Mouse (Mus musculus): ENCODE measurements around the gene Spsb4. TPM values are rescaled to one million over a fixed set of nuclear protein-coding genes. Genes with fewer than 3 reads are reported as not detected.

Spsb4 gene
- polyA plus RNA-seq, 1 experiment: 0.05 TPM

- no peaks in the 10 kb centered on the region for H3K27me3 ChIP-seq (ENCODE audit: control insufficient read depth, insufficient read depth, low read length)
- H3K36me3 ChIP-seq (ENCODE audit: control insufficient read depth, insufficient read depth, low read length): no peaks in the 10 kb centered on the region
- no peak overlapping the region for H3K4me3 ChIP-seq (ENCODE audit: extremely low read depth, insufficient read depth, insufficient read length)
- WGBS: 90% methylated on average over 8 of the region's 8 CpGs
- no peak for DNase-seq (ENCODE audit: low read depth in 1 of 2, low spot score in 2 of 2)
- H3K4me1 ChIP-seq (ENCODE audit: control insufficient read depth, insufficient read depth, insufficient read length): peaks cover 2% of the 10 kb centered on the region; the same call in 1 of the 2 replicates
- no peak overlapping the region for H3K27ac ChIP-seq (ENCODE audit: insufficient read depth, low read length)
- TF ChIP-seq POLR2A (IDR thresholded peaks at IDR 0.05; ENCODE audit: low read depth, low read length) (no peak), CTCF (IDR thresholded peaks at IDR 0.05; ENCODE audit: extremely low read depth, insufficient read depth, insufficient read length, insufficient replicate concordance) (no peak)
Measured at GRCm38 (mm10) chr9:96932751-96933150, 85.9 kb downstream of the Spsb4 start.

GRCm38 (mm10) chr9:96923577-96924316 is 94.9 kb downstream of the Spsb4 start:
- Histone ChIP-seq H3K4me1 (ENCODE audit: control insufficient read depth, insufficient read depth, insufficient read length) (no peaks in the 10 kb centered on the region), H3K4me3 (ENCODE audit: extremely low read depth, insufficient read depth, insufficient read length) (no peak overlapping the region), H3K27ac (ENCODE audit: insufficient read depth, low read length) (no peak overlapping the region), H3K36me3 (ENCODE audit: control insufficient read depth, insufficient read depth, low read length) (no peaks in the 10 kb centered on the region), H3K27me3 (ENCODE audit: control insufficient read depth, insufficient read depth, low read length) (no peaks in the 10 kb centered on the region)
- TF ChIP-seq CTCF (IDR thresholded peaks at IDR 0.05; ENCODE audit: extremely low read depth, insufficient read depth, insufficient read length, insufficient replicate concordance) (no peak), POLR2A (IDR thresholded peaks at IDR 0.05; ENCODE audit: low read depth, low read length) (no peak)
- 74% methylated on average over 17 of the region's 17 CpGs for WGBS
- DNase-seq (ENCODE audit: low read depth in 1 of 2, low spot score in 2 of 2): no peak

- H3K4me1 ChIP-seq (ENCODE audit: control insufficient read depth, insufficient read depth, insufficient read length): no peaks in the 10 kb centered on the region
- H3K27ac ChIP-seq (ENCODE audit: insufficient read depth, low read length): no peak overlapping the region
- H3K27me3 ChIP-seq (ENCODE audit: control insufficient read depth, insufficient read depth, low read length): no peaks in the 10 kb centered on the region
- TF ChIP-seq POLR2A (IDR thresholded peaks at IDR 0.05; ENCODE audit: low read depth, low read length): no peak
- no peak for TF ChIP-seq CTCF (IDR thresholded peaks at IDR 0.05; ENCODE audit: extremely low read depth, insufficient read depth, insufficient read length, insufficient replicate concordance)
- H3K4me3 ChIP-seq (ENCODE audit: extremely low read depth, insufficient read depth, insufficient read length): no peak overlapping the region
- WGBS: 87% methylated on average over 6 of the region's 6 CpGs
- H3K36me3 ChIP-seq (ENCODE audit: control insufficient read depth, insufficient read depth, low read length): no peaks in the 10 kb centered on the region
- no peak for DNase-seq (ENCODE audit: low read depth in 1 of 2, low spot score in 2 of 2)
Measured at GRCm38 (mm10) chr9:96923119-96923518, 95.5 kb downstream of the Spsb4 start.

- no peak for TF ChIP-seq POLR2A (IDR thresholded peaks at IDR 0.05; ENCODE audit: low read depth, low read length)
- TF ChIP-seq CTCF (IDR thresholded peaks at IDR 0.05; ENCODE audit: extremely low read depth, insufficient read depth, insufficient read length, insufficient replicate concordance): peak; percentile 93; the same call in 1 of the 2 replicates
- Histone ChIP-seq H3K27ac (ENCODE audit: insufficient read depth, low read length) (no peak overlapping the region), H3K36me3 (ENCODE audit: control insufficient read depth, insufficient read depth, low read length) (no peaks in the 10 kb centered on the region), H3K4me3 (ENCODE audit: extremely low read depth, insufficient read depth, insufficient read length) (no peak overlapping the region), H3K27me3 (ENCODE audit: control insufficient read depth, insufficient read depth, low read length) (no peaks in the 10 kb centered on the region), H3K4me1 (ENCODE audit: control insufficient read depth, insufficient read depth, insufficient read length) (no peaks in the 10 kb centered on the region)
- WGBS: 38% methylated on average over 27 of the region's 27 CpGs
- peak; percentile 71 to 84 for DNase-seq (ENCODE audit: low read depth in 1 of 2, low spot score in 2 of 2)
Measured at GRCm38 (mm10) chr9:96916620-96917538, 101.8 kb downstream of the Spsb4 start.

- no peaks in the 10 kb centered on the region for H3K4me1 ChIP-seq (ENCODE audit: control insufficient read depth, insufficient read depth, insufficient read length)
- TF ChIP-seq POLR2A (IDR thresholded peaks at IDR 0.05; ENCODE audit: low read depth, low read length) (no peak), CTCF (IDR thresholded peaks at IDR 0.05; ENCODE audit: extremely low read depth, insufficient read depth, insufficient read length, insufficient replicate concordance) (no peak)
- no peak overlapping the region for H3K27ac ChIP-seq (ENCODE audit: insufficient read depth, low read length)
- no peaks in the 10 kb centered on the region for H3K27me3 ChIP-seq (ENCODE audit: control insufficient read depth, insufficient read depth, low read length)
- WGBS: 71% methylated on average over 7 of the region's 7 CpGs
- H3K4me3 ChIP-seq (ENCODE audit: extremely low read depth, insufficient read depth, insufficient read length): no peak overlapping the region
- DNase-seq (ENCODE audit: low read depth in 1 of 2, low spot score in 2 of 2): no peak
- H3K36me3 ChIP-seq (ENCODE audit: control insufficient read depth, insufficient read depth, low read length): no peaks in the 10 kb centered on the region
Measured at GRCm38 (mm10) chr9:96916076-96916475, 102.6 kb downstream of the Spsb4 start.

- Histone ChIP-seq H3K27me3 (ENCODE audit: control insufficient read depth, insufficient read depth, low read length) (no peaks in the 10 kb centered on the region), H3K36me3 (ENCODE audit: control insufficient read depth, insufficient read depth, low read length) (no peaks in the 10 kb centered on the region), H3K4me3 (ENCODE audit: extremely low read depth, insufficient read depth, insufficient read length) (no peak overlapping the region), H3K27ac (ENCODE audit: insufficient read depth, low read length) (no peak overlapping the region), H3K4me1 (ENCODE audit: control insufficient read depth, insufficient read depth, insufficient read length) (no peaks in the 10 kb centered on the region)
- TF ChIP-seq CTCF (IDR thresholded peaks at IDR 0.05; ENCODE audit: extremely low read depth, insufficient read depth, insufficient read length, insufficient replicate concordance) (no peak), POLR2A (IDR thresholded peaks at IDR 0.05; ENCODE audit: low read depth, low read length) (no peak)
- WGBS: 84% methylated on average over 6 of the region's 6 CpGs
- no peak for DNase-seq (ENCODE audit: low read depth in 1 of 2, low spot score in 2 of 2)
Measured at GRCm38 (mm10) chr9:96914851-96915250, 103.8 kb downstream of the Spsb4 start.

Measured in spleen, adult 2 months (tissue).